Mouse (Mus musculus) right cerebral cortex, postnatal 14 days (tissue): Measurements from ENCODE around the gene Abcb9.
A peak's percentile ranks its signal among the peaks of the same experiment; 100 is the strongest.

Experiments used
- DNase-seq: peaks from one replicate; pipeline ENCODE4 v3.0.0; 2022

The Abcb9 gene

DNA sequence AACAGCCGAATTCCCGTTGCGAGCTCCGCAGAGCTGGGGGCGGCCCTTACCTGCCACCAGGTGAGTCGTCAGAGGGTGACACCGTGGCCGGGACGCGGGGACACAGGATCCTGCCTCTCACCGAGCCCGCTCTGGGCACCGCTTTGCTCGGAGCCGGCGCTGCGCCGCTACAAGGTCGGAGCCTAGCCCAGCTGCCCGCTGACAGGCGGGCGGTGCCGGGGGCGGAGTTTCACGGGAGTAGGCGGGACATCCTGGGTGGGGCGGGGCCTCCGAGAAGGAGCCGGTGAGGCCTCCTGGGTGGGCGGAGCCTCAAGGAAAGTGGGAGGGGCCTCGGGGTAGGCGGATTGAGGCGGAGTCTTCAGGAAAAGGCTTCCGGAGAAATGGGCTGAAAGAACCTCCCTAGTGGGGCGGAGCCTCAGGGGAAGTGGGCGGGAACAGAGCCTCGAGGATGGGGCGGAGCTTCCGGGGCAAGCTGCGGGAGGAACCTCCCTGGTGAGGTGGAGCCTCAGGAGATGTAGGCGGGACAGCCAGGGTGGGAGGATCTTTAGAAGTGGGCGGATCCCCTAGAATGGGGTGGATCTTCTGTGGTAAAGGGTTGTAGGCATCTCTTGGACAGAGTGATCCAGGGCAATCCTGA, at the start of gene Abcb9:
Gene Abcb9 (minus strand): TSS at position 203 of the 637 bp plus-strand sequence.
- peak; percentile 96 for DNase-seq

DNA sequence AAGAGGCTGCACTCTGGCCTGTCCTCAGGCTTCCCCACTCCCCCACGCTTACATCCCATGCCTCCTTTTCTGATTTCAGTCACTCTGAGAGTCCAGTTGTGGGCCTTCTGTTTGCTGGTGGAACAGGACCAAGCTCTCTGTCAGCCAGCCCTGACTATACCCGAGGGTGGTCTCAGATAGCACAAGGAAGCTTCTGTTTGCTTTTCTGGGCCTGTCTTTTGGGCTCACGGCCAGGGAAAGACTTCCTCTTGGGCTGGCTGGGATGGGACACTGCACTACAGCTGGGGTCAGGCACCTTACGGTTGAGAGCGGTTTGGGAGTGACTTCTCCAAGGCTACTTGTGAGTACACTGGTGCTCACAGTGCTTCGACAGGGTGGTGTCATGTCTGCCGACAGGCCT, 42.5 kb upstream of the Abcb9 start:
- no peak for DNase-seq

DNA sequence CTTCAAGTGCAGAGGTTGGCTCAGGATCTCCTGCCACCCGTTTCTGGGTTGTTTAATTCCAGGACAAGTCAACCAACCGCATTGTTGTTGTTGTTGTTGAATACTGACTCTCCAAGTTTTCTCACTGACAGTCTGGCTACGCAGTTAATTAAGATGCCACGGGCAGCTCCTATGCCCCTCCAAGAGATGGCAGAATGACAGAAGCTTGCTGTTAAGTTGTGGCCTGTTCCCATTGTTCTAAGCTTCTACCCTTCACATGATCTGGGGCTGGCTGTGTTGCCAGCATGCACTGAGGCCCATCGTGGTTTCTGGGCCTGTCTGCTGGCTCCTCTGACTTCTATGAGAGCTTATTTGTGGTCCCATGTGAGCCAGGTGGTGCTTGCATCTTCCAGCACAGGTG, 38.7 kb upstream of the Abcb9 start:
- no peak for DNase-seq

DNA sequence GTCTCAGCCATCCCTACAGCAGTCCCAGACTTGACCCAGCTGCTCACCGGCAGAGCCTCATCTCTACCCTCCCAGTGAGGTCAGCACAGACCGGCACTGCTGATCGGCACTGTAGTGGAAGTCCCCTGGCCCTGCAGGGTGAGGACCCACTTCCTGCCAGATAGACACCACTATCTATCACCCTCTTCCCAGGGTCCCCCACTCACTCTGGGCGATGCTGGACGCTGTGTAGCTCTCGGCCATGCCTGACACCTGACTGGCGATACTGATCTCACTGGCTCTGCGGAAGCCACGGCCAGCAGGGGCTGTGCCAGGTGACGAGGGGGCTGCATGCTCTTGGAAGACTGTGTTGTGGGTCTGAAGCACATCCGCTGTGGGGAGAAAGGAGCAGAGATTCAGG, 29.5 kb upstream of the Abcb9 start:
- DNase-seq, result no peak

DNA sequence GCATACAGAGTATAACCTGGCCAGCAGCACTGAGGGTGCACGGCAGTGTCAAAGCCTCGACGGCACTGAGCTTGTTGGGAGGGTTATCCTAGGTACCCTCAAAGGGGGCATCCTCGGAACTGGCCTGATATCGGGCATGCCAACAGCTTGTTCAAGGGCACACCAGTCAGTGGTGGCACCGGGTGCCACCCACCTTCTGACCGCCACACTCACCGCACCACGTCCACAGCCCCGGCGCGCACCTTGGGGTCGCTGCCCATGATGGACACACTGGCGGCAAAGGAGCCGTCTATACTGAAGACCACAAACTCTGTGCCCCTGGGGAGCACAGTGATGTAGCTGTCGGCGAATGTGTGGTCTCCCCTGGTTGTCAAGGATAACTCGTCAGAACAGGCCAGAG, 26.8 kb upstream of the Abcb9 start:
- DNase-seq, result no peak

DNA sequence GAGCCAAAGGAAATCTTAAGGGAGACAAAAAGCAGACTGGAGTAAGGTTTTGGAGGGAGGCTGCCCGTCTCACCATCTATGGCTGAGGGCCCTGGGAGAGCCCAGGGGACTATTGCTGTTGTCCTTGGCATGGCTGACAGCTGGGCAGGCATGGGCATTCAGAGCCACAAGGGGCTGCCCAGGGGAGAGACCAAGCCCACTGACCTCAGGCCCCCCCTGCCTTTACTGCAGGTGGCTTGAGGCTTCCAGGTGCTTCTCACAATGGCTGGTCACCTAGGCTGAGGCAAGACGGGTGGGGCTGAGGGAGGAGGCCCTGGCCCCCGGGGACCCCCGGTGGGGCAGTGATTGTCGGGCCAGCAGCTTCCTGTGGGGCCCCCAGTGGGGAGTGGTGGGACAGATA, 23.6 kb upstream of the Abcb9 start:
- DNase-seq, result no peak

DNA sequence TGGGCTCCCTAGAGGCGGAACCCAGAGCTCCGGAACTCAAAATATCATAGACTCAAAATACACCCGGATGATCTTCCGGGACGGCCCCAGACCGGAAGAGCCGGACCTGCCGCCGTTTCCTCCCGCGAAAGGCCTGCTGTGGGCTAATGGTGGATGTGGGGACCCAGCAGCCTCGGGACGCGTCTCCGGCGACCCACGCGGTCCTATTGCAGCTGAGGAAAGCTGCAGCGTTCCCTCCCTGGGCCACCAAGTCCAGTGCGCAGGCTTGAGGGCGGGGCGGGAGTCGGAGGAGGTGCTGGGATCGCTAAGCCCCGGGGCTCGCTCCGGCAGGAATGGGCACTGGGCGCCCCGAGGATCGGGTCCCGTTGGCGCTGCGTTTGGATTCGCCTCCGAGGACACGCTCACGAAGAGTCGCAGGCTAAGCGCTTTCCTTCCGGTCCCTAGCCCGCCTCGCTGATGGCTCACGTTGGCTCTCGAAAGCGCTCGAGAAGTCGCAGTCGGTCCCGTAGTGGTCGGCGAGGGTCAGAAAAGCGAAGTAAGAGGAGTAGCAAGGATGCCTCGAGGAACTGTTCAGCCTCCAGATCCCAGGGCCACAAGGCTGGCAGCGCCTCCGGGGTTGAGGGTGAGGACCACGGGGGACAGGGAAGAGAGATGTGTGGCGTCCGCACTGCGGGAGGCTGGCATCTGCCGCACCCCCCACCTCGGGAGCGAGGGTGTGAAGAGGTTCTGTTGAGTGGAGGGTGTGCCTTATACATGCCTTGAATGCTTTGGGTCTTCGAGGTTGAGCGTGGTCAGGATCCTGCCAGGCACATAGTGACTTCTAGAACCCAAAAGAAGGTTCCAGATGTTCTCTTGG, 20.6 kb upstream of the Abcb9 start, which contains the start of gene Arl6ip4:
Gene Arl6ip4 (plus strand): TSS at position 100 of the 856 bp plus-strand sequence.
- peak; percentile 85 for DNase-seq

DNA sequence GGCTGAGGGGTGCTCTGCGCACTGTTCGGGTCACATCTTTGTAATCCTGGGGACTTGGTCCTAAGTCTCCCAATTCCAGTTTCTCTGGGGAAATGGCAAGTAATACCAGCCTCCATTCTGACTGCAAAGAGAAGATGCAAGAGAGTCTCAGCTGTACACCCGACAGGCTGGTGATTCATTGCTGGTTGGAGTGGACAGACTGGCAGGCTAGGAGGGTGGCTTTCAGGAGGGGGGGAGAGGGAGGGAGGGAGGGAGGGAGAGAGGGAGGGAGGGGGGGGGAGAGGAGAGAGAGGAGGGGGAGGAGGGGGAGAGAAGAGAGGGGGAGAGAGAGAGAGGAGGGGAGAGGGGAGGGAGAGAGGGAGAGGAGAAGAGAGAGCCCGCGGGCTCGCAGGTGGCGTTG, 19.9 kb upstream of the Abcb9 start:
- no peak for DNase-seq

DNA sequence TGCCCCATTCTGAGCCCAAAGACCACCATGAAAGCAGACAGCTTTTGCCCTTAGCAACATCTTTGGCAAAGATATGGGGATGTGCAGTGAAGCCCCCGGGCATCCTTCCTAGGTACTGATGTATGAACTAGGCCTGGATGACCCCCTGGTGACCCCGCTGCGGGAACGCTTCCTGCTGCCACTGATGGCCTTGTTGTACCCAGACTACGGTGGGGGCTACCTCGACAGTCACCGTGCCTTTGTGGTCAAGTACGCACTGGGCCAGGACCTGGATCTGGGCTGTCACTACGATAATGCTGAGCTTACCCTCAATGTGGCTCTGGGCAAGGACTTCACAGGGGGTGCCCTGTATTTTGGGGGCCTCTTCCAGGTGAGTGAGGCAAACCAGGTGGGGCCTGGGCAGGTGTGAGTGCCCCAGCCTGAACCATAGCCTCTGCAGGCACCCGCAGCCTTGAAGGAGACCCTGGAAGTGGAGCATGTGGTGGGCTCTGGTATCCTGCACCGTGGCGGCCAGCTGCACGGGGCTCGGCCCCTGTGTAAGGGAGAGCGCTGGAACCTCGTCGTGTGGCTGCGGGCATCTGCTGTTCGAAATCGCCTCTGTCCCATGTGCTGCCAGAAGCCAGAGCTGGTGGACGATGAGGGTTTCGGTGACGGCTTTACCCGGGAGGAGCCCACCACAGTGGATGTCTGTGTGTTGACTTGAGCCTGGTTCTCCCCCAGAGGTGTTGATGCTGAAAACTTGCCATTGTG, 18.9 kb upstream of the Abcb9 start:
- no peak for DNase-seq

DNA sequence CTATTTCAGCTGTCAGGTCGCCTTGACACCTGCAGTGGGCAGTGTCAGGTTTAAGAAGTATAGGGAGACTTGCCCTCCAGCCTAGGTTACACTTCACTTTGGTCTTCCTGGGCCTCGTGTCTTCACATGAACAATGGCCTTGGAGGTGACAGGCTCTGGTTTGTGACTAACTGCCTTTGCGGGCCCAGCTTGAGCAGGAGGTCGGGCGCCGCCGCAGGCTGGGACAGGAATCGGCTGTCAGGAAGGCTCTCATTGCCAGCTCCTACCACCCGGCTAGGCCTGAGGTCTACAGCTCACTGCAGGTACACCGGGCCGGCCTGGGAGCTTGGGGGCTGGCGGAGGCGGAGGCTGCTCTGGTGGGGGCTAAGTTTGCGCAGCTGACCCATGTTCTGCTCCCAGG, 17.4 kb upstream of the Abcb9 start:
- peak; percentile 74 for DNase-seq

DNA sequence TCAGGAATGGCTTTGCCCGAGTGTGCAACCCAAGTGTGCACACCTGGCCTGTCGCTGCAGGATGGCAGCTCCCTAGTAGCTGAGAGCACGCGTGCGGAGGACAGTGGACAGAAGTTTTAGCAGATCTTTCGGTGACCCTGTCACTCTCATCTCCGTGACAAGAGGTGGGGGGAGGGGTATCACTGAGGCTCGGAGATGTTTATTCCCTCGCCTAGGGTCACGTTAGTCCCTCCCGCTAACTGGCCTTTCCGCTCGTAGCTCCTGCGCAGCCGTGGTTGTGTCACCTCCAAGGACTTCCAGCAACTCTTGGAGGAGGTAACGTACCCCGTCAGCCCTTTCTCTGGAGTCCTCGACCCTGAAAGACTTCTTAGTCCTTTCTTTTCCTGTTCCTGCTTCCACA, 16.9 kb upstream of the Abcb9 start:
- no peak for DNase-seq

DNA sequence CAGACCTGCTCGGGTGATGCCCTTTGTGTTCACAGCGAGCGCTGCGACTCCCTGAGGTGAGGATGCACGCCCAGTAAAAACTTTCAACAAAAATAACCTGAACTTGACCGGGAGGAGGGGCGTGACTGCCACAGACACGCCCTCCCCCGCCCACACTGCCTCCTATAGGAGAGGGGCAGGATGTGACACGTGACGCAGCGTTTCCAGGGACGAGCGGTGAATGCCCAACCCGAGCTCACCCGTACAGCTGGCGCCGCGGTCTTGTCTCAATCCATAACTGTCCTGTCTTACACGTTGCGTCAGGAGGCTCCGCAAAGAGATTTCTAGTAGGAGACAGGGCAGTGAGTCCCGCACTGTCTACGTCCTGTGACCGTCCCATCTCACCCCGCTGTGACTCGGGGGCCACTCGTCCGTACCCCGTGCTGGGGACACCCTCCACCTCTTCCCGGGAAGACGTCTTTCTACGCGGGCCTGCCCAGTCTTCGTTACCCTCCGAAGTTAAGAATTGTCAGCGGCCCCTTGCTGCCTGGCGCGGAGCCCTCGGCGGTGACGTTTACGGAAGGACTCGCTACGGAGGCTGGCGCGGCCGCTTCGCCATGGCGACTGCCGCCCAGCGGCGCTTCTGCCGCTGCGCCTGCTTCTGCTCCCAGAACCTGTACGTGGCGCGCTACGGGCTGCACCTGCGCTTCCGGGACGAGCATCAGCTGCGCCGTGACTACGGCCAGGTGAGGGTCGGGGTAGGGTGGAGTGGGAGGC, 16.3 kb upstream of the Abcb9 start, which contains the start of gene Ogfod2:
Gene Ogfod2 (plus strand): TSS at position 556 of the 756 bp plus-strand sequence.
- DNase-seq, result peak; percentile 96

DNA sequence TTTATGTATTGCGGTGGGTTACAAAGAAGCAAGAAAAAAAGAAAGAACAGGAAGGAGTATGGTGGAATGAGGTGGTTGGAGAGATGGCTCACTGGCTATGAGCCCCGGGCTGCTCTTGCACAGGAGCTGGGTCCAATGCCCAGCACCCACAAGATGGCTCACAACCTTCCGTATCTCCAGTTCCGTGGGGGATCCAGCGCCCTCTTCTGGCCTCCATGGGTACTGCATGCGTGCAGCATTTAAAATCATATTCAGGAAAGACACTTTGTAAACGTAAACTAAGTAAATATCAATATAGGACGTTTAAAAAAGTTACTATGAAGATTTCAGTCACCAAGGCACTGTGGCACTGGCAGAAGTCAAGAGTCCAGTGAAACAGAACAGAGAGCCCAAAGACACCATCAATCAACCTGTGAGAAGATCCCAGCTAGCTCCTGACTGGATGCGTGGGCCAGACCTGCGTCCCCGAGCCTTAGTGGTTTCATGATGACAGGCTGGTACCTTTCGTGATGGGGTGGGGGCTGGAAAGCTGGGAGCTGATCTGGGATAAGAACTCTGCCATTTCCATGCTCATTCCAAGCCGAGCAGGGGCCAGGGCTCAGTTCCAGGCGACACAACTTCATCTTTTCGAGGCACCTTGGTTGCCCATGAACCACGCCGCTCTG, 15.6 kb upstream of the Abcb9 start:
- peak; percentile 38 for DNase-seq

DNA sequence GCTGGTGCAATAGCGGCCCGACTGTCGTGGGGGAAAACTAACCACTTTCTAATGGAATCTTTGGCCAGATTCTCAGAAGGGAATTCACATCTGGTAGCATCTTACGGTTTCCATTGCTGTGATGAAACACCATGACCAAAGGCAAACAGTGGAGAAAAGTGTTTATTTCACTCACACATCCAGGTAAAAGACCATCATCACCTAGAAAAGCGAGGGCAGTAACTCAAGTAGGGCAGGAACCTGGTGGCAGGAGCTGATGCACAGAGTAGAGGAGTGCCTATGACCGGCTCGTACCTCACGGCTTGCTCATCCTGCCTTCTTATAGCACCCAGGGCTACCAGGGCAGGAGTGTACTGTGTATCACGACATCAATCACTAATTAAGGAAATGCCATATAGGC, 8.0 kb upstream of the Abcb9 start:
- DNase-seq, result no peak

DNA sequence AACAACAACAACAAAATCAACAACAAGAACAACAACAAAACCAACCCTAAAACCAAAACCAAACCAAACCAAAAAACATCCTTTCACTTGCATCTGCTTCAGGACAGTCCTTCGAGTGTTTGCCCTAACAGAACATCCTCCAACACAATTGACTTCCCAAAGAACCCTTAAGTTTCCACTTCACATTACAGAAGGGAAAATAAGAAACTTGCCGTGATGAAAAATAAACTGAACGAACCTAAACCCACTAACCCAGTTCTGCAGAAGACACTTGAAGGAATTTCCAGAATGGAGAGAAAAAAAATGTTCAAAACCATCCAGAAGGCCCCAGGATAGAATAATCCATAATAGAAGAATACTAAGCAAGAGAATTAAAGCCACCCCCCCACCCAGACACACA, 7.4 kb upstream of the Abcb9 start:
- no peak for DNase-seq

DNA sequence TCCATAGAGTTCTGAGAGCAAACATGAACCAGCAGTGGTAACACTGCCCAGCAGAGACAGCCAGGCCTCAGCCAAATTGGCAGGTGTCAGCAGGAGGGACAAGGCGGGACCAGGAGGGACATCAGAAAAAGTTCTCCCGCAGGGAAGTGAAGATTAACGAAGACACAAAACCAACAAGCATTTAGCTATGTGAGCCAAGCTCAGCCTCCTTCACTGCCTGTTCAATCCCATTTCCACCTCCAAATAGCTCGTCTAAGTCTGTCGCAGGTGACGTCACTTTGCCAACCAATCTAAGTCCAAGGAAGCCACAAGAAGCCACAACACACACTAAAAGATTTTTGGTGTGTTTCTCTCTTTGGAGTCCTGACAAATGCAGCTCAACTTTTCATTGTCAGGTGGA, 6.7 kb upstream of the Abcb9 start:
- DNase-seq, result no peak

DNA sequence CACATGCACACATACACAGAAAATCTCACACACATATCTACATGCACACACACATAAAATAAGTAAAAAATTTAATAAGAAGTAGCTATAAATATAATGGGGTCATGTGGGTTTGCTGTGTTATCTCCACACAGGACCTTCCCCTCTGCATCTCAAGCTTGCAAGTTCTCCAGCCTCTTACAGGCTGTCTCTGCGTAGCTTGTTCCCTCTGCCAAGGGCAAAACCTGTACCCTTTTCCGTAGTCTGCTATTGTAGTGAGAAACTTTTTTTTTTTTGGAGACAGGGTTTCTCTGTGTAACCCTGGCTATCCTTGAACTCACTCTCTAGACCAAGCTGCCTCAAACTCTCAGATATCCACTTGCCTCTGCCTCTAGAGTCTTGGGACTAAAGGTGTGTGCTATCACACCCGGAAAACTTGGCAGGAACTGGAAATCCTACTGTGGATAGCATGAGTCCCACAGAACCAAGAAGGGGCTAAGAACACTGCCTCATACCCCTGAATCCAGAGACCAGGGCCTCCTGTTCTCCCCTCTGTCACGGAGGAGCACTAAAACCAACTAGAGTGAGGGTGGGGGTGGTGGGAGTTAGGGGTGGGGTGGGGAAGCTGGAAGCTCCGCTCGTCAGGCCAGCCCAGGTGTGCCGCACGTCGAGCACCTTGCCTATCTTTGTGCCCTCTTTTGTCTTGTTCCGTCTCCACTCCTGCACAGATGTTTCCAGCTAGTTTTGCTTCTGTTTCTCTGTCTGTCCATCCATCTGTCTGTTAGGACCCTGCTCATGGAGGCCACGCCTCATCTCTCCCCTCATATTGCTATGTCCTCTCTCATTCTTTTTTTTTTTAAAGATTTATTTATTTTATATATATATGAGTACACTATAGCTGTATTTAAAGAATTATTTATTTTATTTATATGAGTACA, 4.8 kb upstream of the Abcb9 start:
- no peak for DNase-seq

DNA sequence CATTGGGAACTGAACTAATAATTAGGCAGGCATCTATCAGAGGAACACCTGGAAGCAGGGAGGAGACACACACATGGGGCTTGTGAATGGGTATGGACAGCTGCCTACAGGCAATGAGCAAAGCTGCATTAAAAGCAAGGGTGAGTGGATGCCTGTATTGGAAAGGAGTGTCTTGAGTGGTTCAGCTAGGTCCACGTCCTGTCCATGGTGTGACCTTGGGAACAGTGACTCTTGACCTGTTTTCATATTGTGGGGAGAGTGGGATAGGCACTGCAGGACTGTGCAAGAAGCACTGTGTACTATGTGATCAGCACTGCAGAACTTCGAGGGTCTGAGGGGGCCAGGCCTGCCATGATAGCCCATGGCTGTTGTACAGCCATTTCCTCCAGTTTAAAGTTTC, 3.3 kb upstream of the Abcb9 start:
- DNase-seq, result no peak

DNA sequence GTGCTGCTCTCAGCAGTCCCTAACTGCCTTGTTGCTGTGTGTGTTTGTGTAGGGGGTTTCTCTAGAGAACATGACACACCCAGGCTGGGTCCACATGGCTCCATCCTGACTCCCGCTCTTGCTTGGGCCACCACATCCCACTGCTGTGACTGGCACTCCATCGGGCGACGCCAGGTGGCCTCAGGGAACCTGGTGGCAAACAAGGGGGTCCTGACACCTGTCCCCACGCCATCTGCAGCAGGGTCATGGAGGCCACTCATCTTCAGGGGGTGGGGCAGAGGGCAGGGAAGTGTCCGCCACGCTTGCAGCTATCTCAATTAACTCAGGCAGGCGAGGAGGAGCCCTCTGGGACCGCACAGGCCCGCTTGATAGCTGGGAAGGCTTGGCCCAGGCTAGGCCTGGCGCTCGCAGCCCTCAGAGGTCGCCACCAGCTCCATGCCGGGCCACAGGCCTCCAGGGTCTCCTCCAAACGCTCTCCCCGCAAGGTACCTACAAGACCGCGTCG, 469 bp downstream of the Abcb9 start:
- DNase-seq, result no peak

DNA sequence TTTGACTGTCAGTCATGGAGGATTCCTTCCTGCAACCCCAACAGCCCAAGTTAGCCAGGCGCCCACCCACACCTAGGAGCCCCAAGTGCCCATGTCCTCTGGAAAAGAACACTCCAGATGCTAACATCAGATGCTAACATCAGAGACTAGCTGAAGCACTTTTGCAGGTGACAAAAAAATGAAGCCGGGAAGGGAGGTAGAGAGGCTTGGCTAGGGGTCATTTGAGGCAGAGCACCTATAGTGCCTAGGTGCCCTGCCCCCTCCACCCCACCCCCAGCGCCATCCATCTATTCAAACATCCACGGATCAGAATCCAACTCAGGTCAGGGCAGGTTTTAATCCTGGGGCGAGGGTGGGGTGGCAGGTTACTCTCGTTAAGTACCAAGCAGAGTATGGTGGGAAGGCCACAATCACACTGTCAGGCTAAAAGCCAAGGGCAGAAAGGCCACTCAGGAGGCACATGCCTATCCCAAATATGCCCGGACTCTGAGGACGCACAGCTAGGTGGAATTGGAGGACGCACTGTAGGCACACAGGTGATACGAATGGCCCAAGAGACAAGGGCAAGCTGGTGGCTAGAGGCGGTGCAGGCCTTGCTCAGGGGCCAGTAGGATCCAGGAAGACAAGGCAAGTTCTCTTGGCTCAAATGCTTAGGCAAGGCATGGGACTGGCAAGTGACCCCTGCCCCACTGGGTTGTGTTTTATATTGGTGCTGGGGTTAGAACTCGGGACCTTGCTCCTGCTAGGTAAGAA, 1.6 kb downstream of the Abcb9 start:
- DNase-seq, result no peak
